Mouse (Mus musculus): Measurements from ENCODE around the gene Mettl16. TPM values are rescaled to one million over a fixed set of nuclear protein-coding genes. Genes with fewer than 3 reads are reported as not detected.

Gene Mettl16
- total RNA-seq, 2 experiments from 2014 or later = 11.5 to 13.6 TPM

DNA sequence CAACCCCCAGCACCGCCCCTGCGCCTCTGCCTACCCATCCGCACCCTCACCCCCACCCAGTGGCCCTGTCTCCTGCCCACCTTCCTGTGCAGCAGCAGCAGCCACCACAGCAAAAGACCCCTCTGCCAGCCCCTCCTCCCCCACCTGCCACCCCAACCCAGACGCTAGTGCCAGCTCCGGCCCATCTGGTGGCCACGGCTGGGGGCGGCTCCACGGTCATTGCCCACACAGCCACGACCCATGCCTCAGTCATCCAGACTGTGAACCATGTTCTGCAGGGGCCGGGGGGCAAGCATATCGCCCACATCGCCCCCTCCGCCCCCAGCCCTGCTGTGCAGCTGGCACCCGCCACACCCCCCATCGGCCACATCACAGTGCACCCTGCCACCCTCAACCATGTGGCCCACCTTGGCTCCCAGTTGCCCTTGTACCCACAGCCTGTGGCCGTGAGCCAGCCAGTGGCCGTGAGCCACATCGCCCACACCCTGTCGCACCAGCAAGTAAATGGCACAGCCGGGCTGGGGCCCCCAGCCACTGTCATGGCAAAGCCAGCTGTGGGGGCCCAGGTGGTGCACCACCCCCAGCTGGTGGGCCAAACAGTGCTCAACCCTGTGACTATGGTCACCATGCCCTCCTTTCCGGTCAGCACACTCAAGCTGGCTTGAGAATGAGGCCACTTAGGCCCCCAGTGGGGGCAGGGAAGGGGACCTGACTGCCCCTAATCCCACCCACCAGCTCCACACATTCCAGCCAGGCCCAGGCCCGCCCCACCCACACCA is 72.2 kb downstream of the Mettl16 start:
- intact Hi-C loops (cut with DNase I) = loop anchor here (10.0 kb wide), 1 partner anchor 118 kb away; the partner anchor contains the start of gene Pafah1b1

DNA sequence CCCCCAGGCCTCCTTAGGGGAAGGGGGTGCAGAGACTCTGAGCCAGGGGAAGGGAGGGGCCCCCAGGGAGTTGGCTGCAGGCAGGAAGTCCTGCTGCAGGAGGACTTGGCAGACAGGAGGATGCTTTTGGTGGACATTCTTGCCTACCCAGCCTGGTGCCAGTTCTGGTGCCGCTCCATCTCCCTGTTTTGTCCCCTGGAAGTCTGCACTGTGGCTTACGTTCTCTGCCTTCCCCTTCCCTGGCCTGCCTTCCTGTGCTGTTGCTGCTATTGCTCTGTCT is 72.7 kb downstream of the Mettl16 start:
- peak; percentile 45 for DNase-seq

More for the DNA sequence above, 72.2 kb downstream of the Mettl16 start:
- peak overlapping the region; percentile 65 for H3K27ac ChIP-seq
- H3K4me3 ChIP-seq = no peak overlapping the region
- DNase-seq = no peak
- no peak for TF ChIP-seq CTCF (IDR thresholded peaks at IDR 0.05)

DNA sequence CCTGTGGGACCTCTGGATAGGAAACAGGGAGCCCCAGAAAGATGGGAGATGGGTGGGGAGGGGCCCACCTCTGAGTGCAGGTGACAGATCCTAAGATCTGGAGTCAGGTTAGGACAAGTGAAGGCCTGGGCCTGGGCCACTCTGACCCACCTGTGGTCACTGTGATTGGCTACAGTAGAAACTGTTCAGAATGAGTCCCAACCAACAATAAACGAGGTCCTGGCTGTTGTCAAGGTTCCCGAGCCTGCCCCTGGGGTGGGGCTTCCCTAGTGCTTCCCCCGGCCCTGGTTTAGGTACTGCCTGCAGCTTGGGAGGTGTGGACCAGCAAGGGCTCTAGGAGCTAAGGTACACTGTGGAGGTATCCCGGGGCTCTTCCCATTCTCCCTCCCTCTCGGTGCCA is 73.1 kb downstream of the Mettl16 start:
- no peak for DNase-seq
- intact Hi-C loops (cut with DNase I) = loop anchor here (10.0 kb wide), 1 partner anchor 119 kb away; the partner anchor contains the start of gene Pafah1b1
- TF ChIP-seq CTCF (IDR thresholded peaks at IDR 0.05) = no peak
- Histone ChIP-seq H3K4me3 (no peak overlapping the region), H3K27ac (peak overlapping the region; percentile 65)

More for the DNA sequence above, 72.7 kb downstream of the Mettl16 start:
- Histone ChIP-seq H3K4me3 (no peak overlapping the region), H3K27ac (peak overlapping the region; percentile 65)
- intact Hi-C loops (cut with DNase I) = loop anchor here (10.0 kb wide), 1 partner anchor 119 kb away; the partner anchor contains the start of gene Pafah1b1
- TF ChIP-seq CTCF (IDR thresholded peaks at IDR 0.05) = no peak

DNA sequence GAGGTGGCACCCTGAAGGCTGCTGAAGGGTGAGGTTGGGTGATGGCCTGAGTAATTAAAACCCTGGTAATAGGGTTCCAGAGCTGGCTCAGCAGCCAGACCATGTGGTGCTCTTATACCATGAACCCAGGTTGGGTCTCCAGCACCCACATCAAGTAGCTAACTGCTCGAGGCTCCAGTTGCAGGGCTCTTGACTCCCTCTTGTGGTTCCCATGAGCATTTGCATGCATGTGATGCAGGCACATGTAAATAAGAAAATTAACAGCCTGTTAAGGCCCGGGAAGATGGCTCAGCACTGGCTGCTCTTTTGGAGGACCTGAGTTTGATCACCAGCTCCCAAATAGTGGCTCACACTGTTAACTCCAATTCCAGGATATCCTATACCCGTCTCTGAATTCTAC is 75.2 kb downstream of the Mettl16 start:
- peak; percentile 52 for TF ChIP-seq CTCF (IDR thresholded peaks at IDR 0.05)
- DNase-seq = no peak
- intact Hi-C loops (cut with DNase I) = loop anchor here (5.0 to 10.0 kb wide), 3 partner anchors 33 to 208 kb away; partner anchors contain the start of gene Pafah1b1
- Histone ChIP-seq H3K27ac (no peak overlapping the region), H3K4me3 (no peak overlapping the region)

DNA sequence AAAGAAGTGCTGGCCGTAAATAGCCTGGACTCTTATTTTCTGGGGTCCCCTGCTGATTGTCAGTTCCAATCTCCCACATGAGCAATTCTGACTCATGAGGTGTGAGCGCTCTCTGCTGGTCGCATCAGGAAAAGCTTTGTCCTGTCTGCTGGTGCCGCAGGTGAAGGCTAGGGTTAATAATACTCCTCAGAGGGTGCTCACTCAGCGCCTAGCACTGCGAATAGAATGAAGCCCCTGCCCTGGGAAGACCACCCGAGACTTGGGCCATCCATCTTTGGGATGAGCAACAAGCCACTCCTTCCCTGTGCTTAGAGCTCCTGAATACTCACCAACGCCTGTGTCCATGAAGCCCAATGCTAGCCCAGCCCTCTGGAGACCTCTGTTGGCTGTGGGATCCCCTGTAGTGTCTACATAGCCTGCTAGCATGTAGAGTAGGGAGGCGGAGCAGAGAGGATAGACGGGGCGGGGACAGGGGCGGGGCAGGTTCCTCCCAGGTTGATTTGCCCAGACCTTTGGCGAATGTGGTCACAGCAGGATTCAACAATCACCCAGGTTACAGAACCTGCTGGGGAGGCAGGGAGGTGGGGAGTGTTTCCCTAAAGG is 77.4 kb downstream of the Mettl16 start:
- Histone ChIP-seq H3K4me3 (no peak overlapping the region), H3K27ac (peak overlapping the region; percentile 20; the same call in 1 of the 2 replicates)
- intact Hi-C loops (cut with DNase I) = loop anchor here (1.0 to 10.0 kb wide), 4 partner anchors 26 to 211 kb away; partner anchors contain the start of gene Pafah1b1
- TF ChIP-seq CTCF (IDR thresholded peaks at IDR 0.05) = peak; percentile 87
- peak; percentile 74 for DNase-seq

DNA sequence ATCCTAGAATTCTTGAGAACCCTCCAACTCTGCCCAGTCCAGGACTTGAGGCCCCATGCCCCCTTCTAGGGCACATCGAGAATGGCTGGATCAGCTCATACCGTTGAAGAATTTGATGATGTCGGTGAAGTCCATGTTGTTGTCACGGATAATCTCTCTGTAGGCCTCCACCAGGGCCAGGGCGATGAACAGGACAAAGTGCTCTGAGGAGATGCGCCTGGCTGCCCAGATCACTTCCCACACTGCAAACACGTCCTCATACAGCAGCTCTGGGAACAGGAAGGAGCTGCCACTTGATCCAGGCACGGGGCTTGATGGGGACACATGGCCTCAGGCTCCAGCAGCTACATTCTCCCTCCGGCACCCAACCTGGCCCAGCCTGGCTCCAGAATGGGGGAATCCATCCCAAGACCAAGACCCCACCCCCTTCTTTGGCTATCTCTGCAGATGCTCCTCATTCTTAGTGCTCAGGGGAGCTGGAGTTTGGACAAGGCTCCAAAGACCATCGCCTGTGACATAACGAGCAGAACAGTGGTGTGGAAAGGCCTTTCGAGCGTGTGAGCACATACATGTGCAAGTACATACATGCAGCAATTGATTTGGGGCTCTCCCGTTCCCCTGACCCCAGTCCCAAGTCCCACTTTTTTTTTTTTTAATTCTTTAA is 80.5 kb downstream of the Mettl16 start:
- intact Hi-C loops (cut with DNase I) = no loop called here
- DNase-seq = no peak
- Histone ChIP-seq H3K27ac (no peak overlapping the region), H3K4me3 (no peak overlapping the region)
- TF ChIP-seq CTCF (IDR thresholded peaks at IDR 0.05) = no peak

DNA sequence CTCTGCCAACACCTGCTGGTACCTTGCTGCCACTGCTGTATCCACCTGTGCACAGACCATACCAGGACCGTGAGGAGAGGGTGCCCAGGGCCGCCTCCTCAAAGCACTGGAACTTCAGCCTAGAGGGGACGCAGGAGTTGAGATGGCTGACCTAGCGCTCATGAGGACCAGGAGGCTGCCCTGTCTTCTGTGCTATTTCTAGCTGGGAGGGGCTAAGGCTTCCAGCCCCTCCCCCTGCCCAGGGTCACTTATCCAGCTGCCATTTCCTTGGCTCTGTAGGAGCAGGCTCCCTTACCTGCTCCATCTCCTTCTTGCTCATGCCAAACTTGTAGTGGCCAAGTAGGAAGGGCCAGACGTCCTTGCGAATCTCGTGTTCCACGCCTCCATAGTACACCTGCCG is 87.1 kb downstream of the Mettl16 start:
- no peak overlapping the region for H3K27ac ChIP-seq
- intact Hi-C loops (cut with DNase I) = no loop called here
- no peak for TF ChIP-seq CTCF (IDR thresholded peaks at IDR 0.05)
- no peak for DNase-seq
- no peak overlapping the region for H3K4me3 ChIP-seq

DNA sequence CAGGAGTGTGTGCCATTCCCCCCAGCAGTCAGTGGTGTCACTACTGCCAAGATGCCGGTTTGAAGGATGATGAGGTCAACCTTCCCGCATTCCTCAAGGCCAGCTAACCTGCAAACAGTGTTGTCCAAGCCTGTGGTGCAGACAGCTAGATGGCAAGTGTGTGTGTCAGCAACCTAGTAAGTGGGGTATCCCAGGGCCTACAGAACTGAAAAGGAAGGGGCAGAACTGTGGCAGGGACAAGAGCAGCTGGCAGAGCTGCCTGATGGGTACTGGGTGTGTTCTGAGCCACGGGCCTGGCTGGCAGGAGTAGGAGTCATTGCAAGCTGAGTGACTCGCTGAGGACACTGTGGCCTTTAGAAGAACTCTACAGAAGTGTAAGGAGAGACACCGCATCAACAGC is 91.5 kb downstream of the Mettl16 start:
- TF ChIP-seq CTCF (IDR thresholded peaks at IDR 0.05) = no peak
- no peak for DNase-seq
- Histone ChIP-seq H3K27ac (no peak overlapping the region), H3K4me3 (no peak overlapping the region)
- intact Hi-C loops (cut with DNase I) = no loop called here

DNA sequence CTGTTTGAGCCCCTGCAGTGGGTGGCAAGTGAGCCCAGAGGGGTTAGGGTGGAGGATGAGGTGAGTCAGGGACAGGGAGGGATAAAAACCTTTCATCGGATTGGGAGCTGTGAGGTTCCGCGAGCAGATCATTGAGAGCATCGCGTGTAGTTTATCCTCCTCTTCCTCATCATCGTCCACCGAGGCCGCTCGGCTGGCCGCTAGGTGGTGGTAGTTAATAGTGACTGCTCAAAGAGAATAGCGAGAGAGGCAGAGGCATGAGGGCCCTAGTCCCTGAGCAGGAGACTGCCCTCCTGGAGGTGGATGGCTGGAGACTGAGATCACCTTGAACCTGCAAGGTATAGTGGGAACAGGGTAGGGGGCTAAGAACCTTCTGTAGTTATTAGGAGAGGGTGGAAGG is 92.8 kb downstream of the Mettl16 start:
- peak; percentile 50 for DNase-seq
- Histone ChIP-seq H3K27ac (no peak overlapping the region), H3K4me3 (no peak overlapping the region)
- intact Hi-C loops (cut with DNase I) = no loop called here
- TF ChIP-seq CTCF (IDR thresholded peaks at IDR 0.05) = peak; percentile 58

DNA sequence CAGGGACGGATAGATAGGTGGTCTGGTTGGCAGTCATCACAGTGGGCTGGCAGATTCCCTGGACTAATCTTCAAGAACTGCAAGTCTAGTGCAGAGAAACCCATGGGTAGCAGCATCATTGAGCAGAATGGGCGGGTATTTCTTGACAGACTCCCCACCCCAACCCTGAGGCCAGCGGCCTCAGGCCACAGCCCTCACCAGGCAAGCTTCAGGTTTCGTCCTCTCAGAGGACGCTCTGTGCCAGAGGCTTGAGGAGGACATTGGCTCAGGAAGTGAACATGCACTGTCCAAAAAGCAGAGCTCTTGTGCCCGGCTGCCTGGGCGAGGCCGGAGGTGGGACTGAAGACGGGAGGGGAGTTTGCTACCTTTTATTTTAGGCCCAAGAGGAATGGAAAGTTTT is 93.8 kb downstream of the Mettl16 start:
- H3K27ac ChIP-seq = peak overlapping the region; percentile 70
- no peak overlapping the region for H3K4me3 ChIP-seq
- no peak for TF ChIP-seq CTCF (IDR thresholded peaks at IDR 0.05)
- DNase-seq = peak; percentile 62
- intact Hi-C loops (cut with DNase I) = no loop called here

DNA sequence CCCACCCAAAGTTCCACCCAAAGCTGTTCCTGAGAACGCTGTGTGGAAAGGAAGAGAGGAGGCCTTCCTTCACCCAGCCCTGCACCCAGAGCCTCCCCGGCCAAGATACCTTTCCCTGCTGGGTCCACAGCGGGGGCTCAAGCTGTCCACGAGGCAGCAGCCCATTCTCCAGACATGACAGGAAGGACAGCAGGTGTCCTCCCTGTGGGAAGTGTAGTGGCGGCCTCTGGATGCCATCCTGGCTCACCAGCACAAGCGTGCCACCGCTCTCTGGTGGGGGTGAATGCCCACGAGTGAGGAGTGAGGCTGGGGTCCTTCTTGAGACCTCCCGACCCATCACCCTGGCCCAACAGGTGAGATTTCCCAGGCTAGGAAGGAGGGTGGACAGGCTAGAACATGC is 94.6 kb downstream of the Mettl16 start:
- Histone ChIP-seq H3K4me3 (no peak overlapping the region), H3K27ac (peak overlapping the region; percentile 70)
- DNase-seq = no peak
- intact Hi-C loops (cut with DNase I) = no loop called here
- TF ChIP-seq CTCF (IDR thresholded peaks at IDR 0.05) = no peak

DNA sequence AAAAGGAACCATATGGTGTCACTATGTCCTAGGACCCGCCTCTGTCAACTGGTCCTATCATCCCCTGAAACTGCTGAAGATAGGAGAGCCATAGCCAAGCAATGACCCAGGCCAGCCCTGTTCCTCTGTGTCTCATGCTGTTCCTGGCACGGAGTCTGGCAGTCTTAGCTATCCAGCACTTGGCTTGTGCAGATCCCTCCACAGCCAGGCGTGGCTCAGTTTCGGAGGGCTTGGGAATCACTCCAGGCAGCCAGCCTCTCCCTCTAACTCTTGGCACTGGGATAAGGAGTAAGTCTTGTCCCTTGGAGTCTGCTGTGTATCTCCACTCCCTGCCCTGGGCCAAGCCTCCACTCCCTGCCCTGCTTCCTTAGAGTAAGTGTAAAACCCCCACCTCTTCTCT is 96.0 kb downstream of the Mettl16 start:
- DNase-seq = peak; percentile 96
- Histone ChIP-seq H3K4me3 (peak overlapping the region; percentile 46), H3K27ac (peak overlapping the region; percentile 89)
- no peak for TF ChIP-seq CTCF (IDR thresholded peaks at IDR 0.05)
- intact Hi-C loops (cut with DNase I) = no loop called here

DNA sequence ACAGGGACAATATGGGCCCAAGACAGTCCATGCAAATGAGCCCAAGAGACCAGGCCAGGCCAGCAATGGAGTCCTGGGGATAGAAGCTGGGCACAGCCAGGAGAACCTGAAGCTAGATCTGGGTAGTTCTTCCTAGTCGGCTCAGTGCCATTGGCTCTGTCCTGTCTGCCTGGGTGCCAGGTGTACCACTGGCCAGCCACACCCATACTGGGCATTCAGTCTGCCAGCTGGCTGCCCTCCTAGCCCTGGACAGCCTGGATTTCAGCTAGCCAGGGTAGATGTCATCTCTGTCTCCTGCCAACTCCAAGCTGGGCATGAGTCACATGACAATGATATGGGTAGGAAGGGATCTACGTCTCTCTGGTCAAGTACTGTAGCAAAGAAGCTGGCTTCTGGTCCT is 96.6 kb downstream of the Mettl16 start:
- H3K4me3 ChIP-seq = peak overlapping the region; percentile 49
- intact Hi-C loops (cut with DNase I) = no loop called here
- peak overlapping the region; percentile 89 for H3K27ac ChIP-seq

More for the DNA sequence above, 96.6 kb downstream of the Mettl16 start:
- DNase-seq = peak; percentile 97
- TF ChIP-seq CTCF (IDR thresholded peaks at IDR 0.05) = no peak

All from gastrocnemius, adult 2 months (tissue).